Mouse (Mus musculus): ENCODE measurements around the gene Nprl3. TPM values are rescaled to one million over a fixed set of nuclear protein-coding genes. Genes with fewer than 3 reads are reported as not detected.

Gene Nprl3
- polyA plus RNA-seq, 1 experiment from 2014 or later, result 33.6 TPM

DNA sequence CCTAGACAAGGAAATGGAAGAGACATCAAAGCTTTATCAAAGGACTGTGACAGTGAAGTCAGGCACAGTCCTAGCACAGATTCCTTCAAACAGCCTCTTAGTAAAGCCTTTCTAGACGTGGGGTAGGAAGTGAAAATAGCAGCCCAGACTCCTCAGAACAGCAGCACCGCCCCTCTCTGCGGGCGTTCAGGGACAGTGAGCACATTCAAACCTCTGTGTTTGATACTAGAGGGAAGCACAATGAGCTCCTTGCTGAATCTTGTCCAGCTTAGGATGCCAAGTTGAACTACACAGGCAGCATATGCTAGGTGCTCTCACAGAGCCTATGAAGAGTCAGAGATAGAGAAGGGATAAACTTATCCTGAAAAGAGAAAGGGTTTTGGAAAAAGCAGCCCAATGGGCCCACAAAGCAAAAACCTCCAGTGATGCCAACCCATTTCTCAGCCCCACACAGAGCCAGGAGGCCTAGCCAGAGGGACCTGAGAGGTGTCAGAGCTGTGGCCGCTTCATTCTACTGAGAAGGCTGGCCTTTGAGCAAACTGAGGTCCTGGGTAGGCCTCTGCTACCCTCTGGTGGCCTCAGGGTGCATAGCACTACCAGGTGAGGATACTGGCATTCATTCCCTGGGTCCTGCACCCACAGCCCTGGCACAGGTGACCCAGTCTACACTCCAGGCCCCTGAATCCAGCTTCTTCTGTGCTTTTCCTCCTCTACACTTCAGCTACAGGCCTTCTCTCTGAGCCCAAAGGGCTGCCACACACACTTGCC is 29.2 kb downstream of the Nprl3 start:
- no peak for TF ChIP-seq EP300 (IDR thresholded peaks at IDR 0.05)
- peak; percentile 99 for TF ChIP-seq CTCF (IDR thresholded peaks at IDR 0.05)
- ATAC-seq (peak; percentile 70), DNase-seq (ENCODE audit: low spot score) (peak; percentile 77)
- no peak overlapping the region for H3K27ac ChIP-seq (ENCODE audit: low read length)
- no peaks in the 10 kb centered on the region for H3K9me3 ChIP-seq (ENCODE audit: low read length)
- WGBS, result 62% methylated on average over 5 of the region's 5 CpGs
- H3K27me3 ChIP-seq (replicated peaks; ENCODE audit: insufficient read depth, low read length), result no peaks in the 10 kb centered on the region
- no peak overlapping the region for H3K9ac ChIP-seq (replicated peaks; ENCODE audit: low read depth)
- no peak overlapping the region for H3K4me3 ChIP-seq (ENCODE audit: low read depth, low read length)
- no peaks in the 10 kb centered on the region; the same call in 1 of the 2 replicates for H3K4me1 ChIP-seq (ENCODE audit: insufficient read depth, low read depth, low read length)
- peaks cover 9% of the 10 kb centered on the region; the same call in 1 of the 2 replicates for H3K36me3 ChIP-seq (ENCODE audit: insufficient read depth, low read length)
- no peak overlapping the region for H3K4me2 ChIP-seq (replicated peaks; ENCODE audit: low read depth, low read length)

DNA sequence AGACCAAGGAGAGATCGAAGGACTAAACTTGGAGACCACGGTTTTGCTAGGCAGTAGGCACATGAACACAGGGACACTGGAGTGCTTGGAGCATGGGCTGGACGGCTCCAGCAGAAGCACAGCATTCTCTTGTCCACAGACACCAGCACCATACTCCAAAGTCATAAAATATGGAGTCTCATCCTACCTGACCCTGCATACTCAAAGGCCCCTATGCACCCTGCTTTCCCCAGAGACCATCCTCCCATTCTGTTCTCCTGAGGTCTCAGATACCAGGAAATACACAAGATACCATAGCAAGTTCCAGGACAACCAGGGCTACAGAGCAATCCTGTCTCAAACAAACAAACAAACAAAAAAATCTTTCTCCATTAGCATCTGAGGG is 30.1 kb downstream of the Nprl3 start:
- H3K4me2 ChIP-seq (replicated peaks; ENCODE audit: low read depth, low read length), result no peak overlapping the region
- H3K4me3 ChIP-seq (ENCODE audit: low read depth, low read length), result no peak overlapping the region
- H3K27ac ChIP-seq (ENCODE audit: low read length), result no peak overlapping the region
- no peak for TF ChIP-seq CTCF (IDR thresholded peaks at IDR 0.05)
- TF ChIP-seq EP300 (IDR thresholded peaks at IDR 0.05), result no peak
- no peaks in the 10 kb centered on the region for H3K9me3 ChIP-seq (ENCODE audit: low read length)
- 89% methylated on average over 3 of the region's 3 CpGs for WGBS
- H3K9ac ChIP-seq (replicated peaks; ENCODE audit: low read depth), result no peak overlapping the region
- H3K36me3 ChIP-seq (ENCODE audit: insufficient read depth, low read length), result peaks cover 9% of the 10 kb centered on the region; the same call in 1 of the 2 replicates
- H3K27me3 ChIP-seq (replicated peaks; ENCODE audit: insufficient read depth, low read length), result no peaks in the 10 kb centered on the region
- no peak for ATAC-seq
- DNase-seq (ENCODE audit: low spot score), result no peak
- H3K4me1 ChIP-seq (ENCODE audit: insufficient read depth, low read depth, low read length), result no peaks in the 10 kb centered on the region; the same call in 1 of the 2 replicates

DNA sequence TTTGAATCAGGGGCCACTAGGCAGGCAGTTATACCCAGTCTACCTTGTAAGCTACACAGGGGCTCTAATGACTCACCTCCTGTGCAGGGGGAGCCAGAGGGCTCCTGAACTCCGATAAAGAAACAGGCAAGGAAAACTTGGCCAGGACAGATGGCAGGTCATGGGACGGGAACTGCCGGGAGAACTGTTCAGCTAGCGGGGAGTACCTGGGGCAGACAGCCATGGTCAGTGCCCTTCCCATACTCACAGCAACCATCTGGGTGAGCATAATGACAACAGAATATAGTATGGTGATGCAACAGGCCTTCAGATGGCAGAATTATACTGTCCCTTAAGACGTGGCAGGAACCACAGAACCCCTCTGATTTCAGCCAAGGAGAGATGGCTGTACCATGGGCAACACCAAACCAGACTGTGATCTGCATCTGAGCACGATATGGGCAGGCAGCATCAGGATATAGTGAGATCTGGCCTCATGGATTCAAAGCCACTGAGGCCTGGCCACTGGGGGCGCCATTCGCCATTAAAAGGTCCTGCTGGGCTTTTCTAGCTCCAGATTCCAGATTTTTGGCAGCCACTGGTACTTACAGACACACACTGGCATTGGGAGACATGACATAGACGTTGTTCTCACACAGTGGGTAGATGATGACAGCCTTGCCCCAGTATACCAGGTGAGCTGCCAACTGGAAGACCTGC is 30.6 kb downstream of the Nprl3 start:
- Histone ChIP-seq H3K9me3 (ENCODE audit: low read length) (no peaks in the 10 kb centered on the region), H3K9ac (replicated peaks; ENCODE audit: low read depth) (no peak overlapping the region), H3K36me3 (ENCODE audit: insufficient read depth, low read length) (peaks cover 9% of the 10 kb centered on the region; the same call in 1 of the 2 replicates), H3K27me3 (replicated peaks; ENCODE audit: insufficient read depth, low read length) (no peaks in the 10 kb centered on the region), H3K27ac (ENCODE audit: low read length) (no peak overlapping the region), H3K4me3 (ENCODE audit: low read depth, low read length) (no peak overlapping the region), H3K4me1 (ENCODE audit: insufficient read depth, low read depth, low read length) (no peaks in the 10 kb centered on the region; the same call in 1 of the 2 replicates), H3K4me2 (replicated peaks; ENCODE audit: low read depth, low read length) (no peak overlapping the region)
- 63% methylated on average over 9 of the region's 9 CpGs for WGBS
- ATAC-seq, result peak; percentile 24; the same call in 1 of the 2 replicates
- DNase-seq (ENCODE audit: low spot score), result peak; percentile 68
- TF ChIP-seq EP300 (IDR thresholded peaks at IDR 0.05) (no peak), CTCF (IDR thresholded peaks at IDR 0.05) (peak; percentile 79)

DNA sequence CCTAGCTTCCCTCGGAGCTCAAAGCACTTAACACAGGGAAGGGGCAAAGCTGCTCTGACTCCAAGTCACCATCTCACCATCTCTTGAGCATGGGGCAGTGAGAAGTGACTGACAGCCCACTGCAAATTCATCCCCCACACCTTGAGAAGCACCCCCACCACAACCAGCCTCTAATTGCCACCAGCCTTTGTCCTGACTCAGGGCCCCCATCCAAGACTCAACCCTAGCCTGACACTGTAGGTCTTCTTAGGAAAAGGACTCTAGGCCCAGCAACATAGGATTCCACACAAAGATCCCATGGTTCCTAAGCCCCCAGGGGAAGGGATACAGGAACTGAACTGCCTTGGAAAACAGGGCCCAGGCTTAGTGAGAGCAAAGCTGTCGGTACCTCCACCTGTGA is 31.4 kb downstream of the Nprl3 start:
- H3K4me1 ChIP-seq (ENCODE audit: insufficient read depth, low read depth, low read length), result no peaks in the 10 kb centered on the region; the same call in 1 of the 2 replicates
- 64% methylated on average over 2 of the region's 2 CpGs for WGBS
- no peak overlapping the region for H3K4me3 ChIP-seq (ENCODE audit: low read depth, low read length)
- no peak for DNase-seq (ENCODE audit: low spot score)
- no peaks in the 10 kb centered on the region for H3K9me3 ChIP-seq (ENCODE audit: low read length)
- H3K36me3 ChIP-seq (ENCODE audit: insufficient read depth, low read length), result peaks cover 11% of the 10 kb centered on the region; the same call in 1 of the 2 replicates
- TF ChIP-seq CTCF (IDR thresholded peaks at IDR 0.05), result no peak
- TF ChIP-seq EP300 (IDR thresholded peaks at IDR 0.05), result no peak
- no peaks in the 10 kb centered on the region for H3K27me3 ChIP-seq (replicated peaks; ENCODE audit: insufficient read depth, low read length)
- H3K4me2 ChIP-seq (replicated peaks; ENCODE audit: low read depth, low read length), result no peak overlapping the region
- no peak for ATAC-seq
- H3K27ac ChIP-seq (ENCODE audit: low read length), result no peak overlapping the region
- no peak overlapping the region for H3K9ac ChIP-seq (replicated peaks; ENCODE audit: low read depth)

DNA sequence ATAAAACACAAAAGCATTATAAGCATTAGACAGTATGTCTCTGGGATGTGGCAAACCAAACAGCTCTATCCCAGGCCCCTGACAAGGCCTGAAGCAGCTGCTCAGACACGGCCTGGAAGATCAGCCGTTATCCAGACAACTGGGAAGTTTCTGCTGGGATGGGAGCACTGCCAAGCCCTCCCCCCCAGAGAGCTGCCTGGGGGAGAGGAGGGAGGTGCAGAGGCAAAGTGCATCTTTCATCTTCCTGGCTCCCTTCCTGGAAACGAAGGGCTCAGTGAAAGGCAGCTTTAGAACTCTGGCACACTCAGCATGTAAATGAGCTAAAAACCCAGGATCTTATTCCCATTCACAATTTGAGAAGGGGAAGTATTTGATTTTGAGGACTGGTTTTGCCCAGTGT is 31.9 kb downstream of the Nprl3 start:
- Histone ChIP-seq H3K9ac (replicated peaks; ENCODE audit: low read depth) (no peak overlapping the region), H3K4me3 (ENCODE audit: low read depth, low read length) (no peak overlapping the region), H3K27ac (ENCODE audit: low read length) (no peak overlapping the region), H3K27me3 (replicated peaks; ENCODE audit: insufficient read depth, low read length) (no peaks in the 10 kb centered on the region), H3K36me3 (ENCODE audit: insufficient read depth, low read length) (peaks cover 6% of the 10 kb centered on the region; the same call in 1 of the 2 replicates), H3K9me3 (ENCODE audit: low read length) (no peaks in the 10 kb centered on the region), H3K4me2 (replicated peaks; ENCODE audit: low read depth, low read length) (no peak overlapping the region), H3K4me1 (ENCODE audit: insufficient read depth, low read depth, low read length) (no peaks in the 10 kb centered on the region; the same call in 1 of the 2 replicates)
- ATAC-seq, result peak; percentile 33
- 32% methylated on average over 3 of the region's 3 CpGs for WGBS
- peak; percentile 59 for DNase-seq (ENCODE audit: low spot score)
- TF ChIP-seq EP300 (IDR thresholded peaks at IDR 0.05), result no peak

DNA sequence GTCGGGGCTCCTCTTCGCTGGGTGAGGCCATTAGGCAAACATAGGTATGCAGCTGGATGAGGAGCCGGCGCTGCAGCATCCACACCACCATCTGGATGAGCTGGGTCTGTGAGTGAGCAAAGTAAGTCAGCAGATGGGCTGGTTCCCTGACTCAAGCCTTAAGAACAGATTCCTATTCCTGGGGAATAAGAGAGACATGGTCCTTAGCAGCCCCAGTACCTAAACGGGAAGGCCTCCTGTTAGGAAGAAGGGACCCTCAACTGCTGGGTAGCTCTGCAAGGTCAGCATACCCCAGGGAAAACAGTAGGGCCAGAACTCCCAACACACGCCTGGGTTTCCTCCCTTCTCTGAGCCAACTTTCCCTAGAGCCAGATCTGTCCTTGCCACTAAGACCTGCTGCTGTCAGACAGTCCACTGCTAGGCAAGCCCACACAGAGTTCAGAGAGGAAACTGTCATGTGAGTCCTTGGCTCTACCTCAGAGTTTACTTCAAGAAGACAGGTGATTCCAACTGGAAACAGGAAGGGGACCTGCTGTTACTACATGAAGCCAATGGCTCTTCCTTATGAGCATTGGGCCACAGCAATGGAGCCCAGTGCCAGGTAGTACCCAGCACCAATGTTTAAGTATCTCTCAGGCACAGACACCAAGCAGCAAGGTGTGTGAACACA is 32.6 kb downstream of the Nprl3 start:
- Histone ChIP-seq H3K9me3 (ENCODE audit: low read length) (no peaks in the 10 kb centered on the region), H3K4me3 (ENCODE audit: low read depth, low read length) (no peak overlapping the region), H3K4me2 (replicated peaks; ENCODE audit: low read depth, low read length) (no peak overlapping the region), H3K36me3 (ENCODE audit: insufficient read depth, low read length) (0 out of 2 replicates have a peak, but pooled peaks cover 5% of the 10 kb centered on the region), H3K4me1 (ENCODE audit: insufficient read depth, low read depth, low read length) (no peaks in the 10 kb centered on the region; the same call in 1 of the 2 replicates), H3K9ac (replicated peaks; ENCODE audit: low read depth) (no peak overlapping the region), H3K27ac (ENCODE audit: low read length) (no peak overlapping the region), H3K27me3 (replicated peaks; ENCODE audit: insufficient read depth, low read length) (no peaks in the 10 kb centered on the region)
- ATAC-seq (no peak), DNase-seq (ENCODE audit: low spot score) (no peak)
- WGBS, result 90% methylated on average over 6 of the region's 6 CpGs
- TF ChIP-seq CTCF (IDR thresholded peaks at IDR 0.05), result no peak
- no peak for TF ChIP-seq EP300 (IDR thresholded peaks at IDR 0.05)
